ENCODE assay signal across 14 mouse cellular contexts in the genomic region with DNA sequence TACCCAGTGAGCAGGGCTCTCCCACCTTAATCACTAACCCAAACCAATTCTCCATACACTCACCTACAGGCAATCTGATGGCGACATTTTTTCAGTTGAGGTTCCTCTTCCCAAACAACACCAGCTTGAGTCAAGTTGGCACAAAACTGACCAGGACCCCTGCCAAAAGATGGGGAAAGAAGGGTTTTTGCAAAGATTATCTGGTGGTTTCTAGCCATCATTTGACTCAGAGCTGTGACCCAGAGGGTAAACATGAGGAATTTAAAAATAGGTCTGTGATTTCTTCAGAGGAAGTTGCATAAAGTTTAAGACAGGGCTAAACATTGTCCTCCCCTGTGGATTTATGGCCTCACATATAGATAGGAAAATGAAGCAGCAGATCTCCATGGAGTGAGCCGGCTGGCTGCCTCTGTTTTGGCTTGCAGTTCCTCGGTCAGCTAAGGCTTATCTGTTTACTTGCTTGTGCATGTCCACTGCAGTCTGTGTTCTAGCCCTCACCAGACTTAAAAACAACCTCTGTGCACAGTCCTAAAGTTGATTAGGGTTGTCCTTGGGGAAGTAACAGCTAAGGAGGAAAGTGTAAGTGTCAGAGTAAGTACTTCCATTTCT.
A peak's percentile ranks its signal among the peaks of the same experiment; 100 is the strongest.
DNase-seq lines count a peak whose midpoint lies in the region; ATAC-seq and TF ChIP-seq lines count a peak whose summit lies in the region.
"Had no signal": no experiment of that assay in that cellular context is flagged by ENCODE, and none has a peak within 500 bp of the region (broad histone marks: within the 10 kb centered on the region; RNA-seq: fewer than 3 reads in every experiment).

No protein-coding gene starts in this region.

- no peaks in the 10 kb centered on the region for H3K36me3 ChIP-seq in lung, postnatal 0 days (ENCODE audit: insufficient read depth, low read length)
- H3K36me3 ChIP-seq: intestine, embryonic 15.5 days had no signal

- no peak for TF ChIP-seq CTCF in lung, postnatal 0 days (IDR thresholded peaks at IDR 0.05)

- no peak overlapping the region for H3K9ac ChIP-seq in lung, postnatal 0 days (replicated peaks; ENCODE audit: low read depth)
- H3K9ac ChIP-seq: intestine, embryonic 15.5 days had no signal

- no peaks in the 10 kb centered on the region for H3K9me3 ChIP-seq in lung, postnatal 0 days (ENCODE audit: low read length)
- H3K9me3 ChIP-seq: intestine, embryonic 15.5 days had no signal

- peak; percentile 30; the same call in 1 of the 2 replicates for ATAC-seq in lung, postnatal 0 days
- ATAC-seq: forebrain, embryonic 16.5 days; intestine, embryonic 15.5 days had no signal

- no peaks in the 10 kb centered on the region for H3K27me3 ChIP-seq in lung, postnatal 0 days (replicated peaks; ENCODE audit: insufficient read depth, low read length)
- H3K27me3 ChIP-seq: intestine, embryonic 15.5 days had no signal

- peak; percentile 29 to 56 for DNase-seq in urinary bladder, adult 18-20 months (ENCODE audit: low spot score in 2 of 2)
- no peak for DNase-seq in urinary bladder, adult 2 months (ENCODE audit: low spot score)
- peak; percentile 80 for DNase-seq in adrenal gland, postnatal 14 days
- DNase-seq in lung, postnatal 0 days (ENCODE audit: low spot score): peak; percentile 55
- DNase-seq in ovary, postnatal 36 days (ENCODE audit: low spot score): peak; percentile 31
- DNase-seq in embryo, embryonic 11 days: no peak
- DNase-seq in T-cell, adult 2 months (ENCODE audit: low spot score): no peak
- DNase-seq: cerebellum, adult 8-10 months; heart, postnatal 10 days; kidney, postnatal 25 days; thymus, postnatal 4 days had no signal

- H3K27ac ChIP-seq in lung, postnatal 0 days (ENCODE audit: low read length): no peak overlapping the region
- H3K27ac ChIP-seq: intestine, embryonic 15.5 days; left cerebral cortex, adult 2 months had no signal

- H3K4me2 ChIP-seq in lung, postnatal 0 days (replicated peaks; ENCODE audit: low read depth, low read length): no peak overlapping the region
- H3K4me2 ChIP-seq: intestine, embryonic 15.5 days had no signal

- 0 out of 2 replicates have a peak, but pooled peaks have one; percentile 36 for TF ChIP-seq EP300 in lung, postnatal 0 days (IDR thresholded peaks at IDR 0.05)

- H3K4me3 ChIP-seq in lung, postnatal 0 days (ENCODE audit: low read depth, low read length): no peak overlapping the region
- H3K4me3 ChIP-seq: intestine, embryonic 15.5 days; left cerebral cortex, adult 2 months had no signal

- no peaks in the 10 kb centered on the region for H3K4me1 ChIP-seq in lung, postnatal 0 days (ENCODE audit: insufficient read depth, low read depth, low read length)
- H3K4me1 ChIP-seq: intestine, embryonic 15.5 days had no signal

- WGBS in lung, postnatal 0 days: 51% methylated on average over 3 of the region's 3 CpGs

Comparison
In these comparisons a context has a peak if more than half of its experiments do, and no peak if none do; other contexts are left out.
1. DNase-seq: peak in urinary bladder, adult 18-20 months (2 of 2), adrenal gland, postnatal 14 days (single experiment), lung, postnatal 0 days (single experiment) and ovary, postnatal 36 days (single experiment); none in urinary bladder, adult 2 months (single experiment), embryo, embryonic 11 days (single experiment) and T-cell, adult 2 months (single experiment).